Mouse (Mus musculus): ENCODE data around the gene Serpina3c. TPM values are rescaled to one million over a fixed set of nuclear protein-coding genes. Genes with fewer than 3 reads are reported as not detected.

Gene Serpina3c
- polyA plus RNA-seq, 1 experiment from 2014 or later: not detected

DNA sequence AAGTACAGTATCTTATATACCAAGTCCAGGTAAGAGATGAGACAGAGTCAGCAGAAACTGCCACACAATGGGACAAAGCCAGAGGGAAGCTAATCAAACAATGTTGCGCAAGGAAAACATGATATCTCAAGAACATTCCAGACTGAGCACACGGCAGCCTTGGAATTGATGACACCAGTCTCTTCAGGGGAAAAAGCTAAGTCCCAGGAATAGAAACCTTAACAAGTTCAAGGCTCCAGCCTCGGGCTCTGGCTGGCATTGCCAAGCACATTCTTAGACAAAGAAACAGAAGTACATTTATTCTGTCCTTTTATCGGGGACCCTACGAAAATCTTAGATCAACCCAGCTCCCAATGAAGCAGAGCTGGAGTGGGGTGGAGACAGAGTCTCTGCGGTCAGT is 52.9 kb downstream of the Serpina3c start, which contains the start of gene Serpina5:
Gene Serpina5 (plus strand): TSS at position 346 of the 400 bp plus-strand sequence.
- Histone ChIP-seq H3K36me3 (ENCODE audit: control insufficient read depth, insufficient read depth, low read length) (no peaks in the 10 kb centered on the region), H3K4me2 (replicated peaks; ENCODE audit: low read depth, low read length) (no peak within 1 kb of the TSS), H3K4me1 (replicated peaks; ENCODE audit: control insufficient read depth, insufficient read depth, low read length) (no peaks in the 10 kb centered on the region), H3K4me3 (ENCODE audit: low read depth, low read length) (no peak within 1 kb of the TSS), H3K27ac (ENCODE audit: low read depth, low read length) (no peak within 1 kb of the TSS), H3K9ac (ENCODE audit: low read depth, low read length) (no peak within 1 kb of the TSS), H3K9me3 (ENCODE audit: control insufficient read depth, low read length) (no peaks in the 10 kb centered on the region), H3K27me3 (ENCODE audit: control insufficient read depth, insufficient read depth, low read length) (no peaks in the 10 kb centered on the region)
- no peak for DNase-seq (ENCODE audit: low spot score)
- WGBS: 96% methylated on average over 6 of the region's 6 CpGs
- no peak for ATAC-seq (ENCODE audit: low FRiP score)

Other genes with a start within 250 kb of the Serpina3c start
- not detected in 2 replicates for gene Serpina1c, start 249.0 kb downstream of the Serpina3c start, polyA plus RNA-seq (2014; fragmentation: Nextera tagmentation; extraction: Ambion mirVana)
- not detected in 2 replicates for gene Serpina1e, start 194.9 kb downstream of the Serpina3c start, polyA plus RNA-seq (2014; fragmentation: Nextera tagmentation; extraction: Ambion mirVana)
- gene Serpina11, start 163.9 kb downstream of the Serpina3c start, polyA plus RNA-seq (2014; fragmentation: Nextera tagmentation; extraction: Ambion mirVana): not detected in 2 replicates
- gene Serpina9, start 140.1 kb downstream of the Serpina3c start, polyA plus RNA-seq (2014; fragmentation: Nextera tagmentation; extraction: Ambion mirVana): not detected in 2 replicates
- not detected in 2 replicates for gene Serpina12, start 109.4 kb downstream of the Serpina3c start, polyA plus RNA-seq (2014; fragmentation: Nextera tagmentation; extraction: Ambion mirVana)
- not detected in 2 replicates for gene Serpina5, start 52.8 kb downstream of the Serpina3c start, polyA plus RNA-seq (2014; fragmentation: Nextera tagmentation; extraction: Ambion mirVana)
- gene Serpina3a, start 41.1 kb downstream of the Serpina3c start, polyA plus RNA-seq (2014; fragmentation: Nextera tagmentation; extraction: Ambion mirVana): not detected in 2 replicates
- gene Serpina3b, start 25.9 kb downstream of the Serpina3c start, polyA plus RNA-seq (2014; fragmentation: Nextera tagmentation; extraction: Ambion mirVana): not detected in 2 replicates
- 0.28 and 0.37 TPM in 2 replicates for gene Serpina3f, start 60.7 kb upstream of the Serpina3c start, polyA plus RNA-seq (2014; fragmentation: Nextera tagmentation; extraction: Ambion mirVana)
- gene Serpina3g, start 82.4 kb upstream of the Serpina3c start, polyA plus RNA-seq (2014; fragmentation: Nextera tagmentation; extraction: Ambion mirVana): 0.14 and 0.47 TPM in 2 replicates
- gene Serpina3i, start 109.3 kb upstream of the Serpina3c start, polyA plus RNA-seq (2014; fragmentation: Nextera tagmentation; extraction: Ambion mirVana): 0.40 TPM in 1 of 2 replicates, not detected in the other
- gene Serpina3j, start 160.7 kb upstream of the Serpina3c start, polyA plus RNA-seq (2014; fragmentation: Nextera tagmentation; extraction: Ambion mirVana): not detected in 2 replicates
- not detected in 2 replicates for gene Serpina3k, start 184.6 kb upstream of the Serpina3c start, polyA plus RNA-seq (2014; fragmentation: Nextera tagmentation; extraction: Ambion mirVana)
- gene Serpina3m, start 184.6 kb upstream of the Serpina3c start, polyA plus RNA-seq (2014; fragmentation: Nextera tagmentation; extraction: Ambion mirVana): not detected in 2 replicates